Mouse (Mus musculus) spleen, adult 18-20 months (tissue): ENCODE measurements at regions not wholly inside any gene's neighbourhood (a gene's known extent, or its start where the extent isn't known, plus 50 kb on each side); places are given as distances from the start of the nearest gene placed in this dataset.
"Not testable (repeated sequence)": the region's sequence is repeated elsewhere in the genome, so short reads cannot be mapped to it uniquely, and the experiment has no call there.

Source experiments
- DNase-seq, 2 experiments: peaks; one replicate each; pipeline ENCODE4 v3.0.0; 2022; ENCODE audit warnings: mixed read lengths in 2 of 2

- no peak for DNase-seq
These were observed 94.4 kb downstream of the Cd24a start for GRCm38 (mm10) chr10:43672490-43672889.

GRCm38 (mm10) chr10:43674749-43675148 lies 96.7 kb downstream of the Cd24a start:
- no peak for DNase-seq

GRCm38 (mm10) chr10:43675495-43675894 lies 97.4 kb downstream of the Cd24a start:
- DNase-seq = not testable (repeated sequence)

GRCm38 (mm10) chr10:43676289-43676688 lies 98.2 kb downstream of the Cd24a start:
- no peak for DNase-seq

- no peak for DNase-seq
These were observed 106.4 kb downstream of the Cd24a start for GRCm38 (mm10) chr10:43684247-43685033.

GRCm38 (mm10) chr10:43689161-43689913 lies 111.3 kb downstream of the Cd24a start:
- no peak for DNase-seq

GRCm38 (mm10) chr10:43689914-43690316 lies 111.8 kb downstream of the Cd24a start:
- no peak for DNase-seq

- DNase-seq = no peak
These were observed 115.9 kb downstream of the Cd24a start for GRCm38 (mm10) chr10:43693974-43694373.

GRCm38 (mm10) chr10:43694508-43694907 lies 116.4 kb downstream of the Cd24a start:
- DNase-seq = no peak

GRCm38 (mm10) chr10:43695470-43695869 lies 117.4 kb downstream of the Cd24a start:
- DNase-seq = no peak

GRCm38 (mm10) chr10:43697917-43698316 lies 119.8 kb downstream of the Cd24a start:
- no peak for DNase-seq

- DNase-seq = no peak
These were observed 122.5 kb downstream of the Cd24a start for GRCm38 (mm10) chr10:43700371-43701289.

GRCm38 (mm10) chr10:43702895-43703294 lies 124.8 kb downstream of the Cd24a start:
- peak; percentile 50 to 56 for DNase-seq

- peak; percentile 32 to 45 for DNase-seq
These were observed 128.2 kb downstream of the Cd24a start for GRCm38 (mm10) chr10:43706001-43706988.

GRCm38 (mm10) chr10:43707011-43707410 lies 128.9 kb downstream of the Cd24a start:
- no peak for DNase-seq

- no peak for DNase-seq
These were observed 129.8 kb downstream of the Cd24a start for GRCm38 (mm10) chr10:43707821-43708373.

- DNase-seq = no peak
These were observed 131.4 kb downstream of the Cd24a start for GRCm38 (mm10) chr10:43709278-43710033.

- no peak for DNase-seq
These were observed 132.3 kb downstream of the Cd24a start for GRCm38 (mm10) chr10:43710186-43710885.

GRCm38 (mm10) chr10:43710886-43711256 lies 132.8 kb downstream of the Cd24a start:
- DNase-seq = no peak

GRCm38 (mm10) chr10:43712657-43713056 lies 134.6 kb downstream of the Cd24a start:
- DNase-seq = no peak
